Mouse (Mus musculus): ENCODE results near the gene Tmem189. TPM values are rescaled to one million over a fixed set of nuclear protein-coding genes. Genes with fewer than 3 reads are reported as not detected.

Tmem189 gene
- total and polyA plus RNA-seq, 3 experiments: 21.7 to 46.5 TPM; not detected in 1

- peak; percentile 98 for DNase-seq (ENCODE audit: low read depth, low spot score)
- H3K79me2 ChIP-seq (ENCODE audit: control insufficient read depth, insufficient read depth, low read length, poor library complexity): peaks cover 55% of the 10 kb centered on the region
- no peak for TF ChIP-seq MEF2A (IDR thresholded peaks at IDR 0.05; ENCODE audit: extremely low read depth, insufficient replicate concordance, low read depth, low read length, poor library complexity, severe bottlenecking)
- TF ChIP-seq MAX (IDR thresholded peaks at IDR 0.05; ENCODE audit: low read length): peak; percentile 84
- no peak for TF ChIP-seq MAFK (IDR thresholded peaks at IDR 0.05; ENCODE audit: borderline replicate concordance, low read depth, low read length)
- TF ChIP-seq RAD21 (IDR thresholded peaks at IDR 0.05; ENCODE audit: low read depth, low read length): no peak
- TF ChIP-seq NRF1 (IDR thresholded peaks at IDR 0.05; ENCODE audit: insufficient read depth, low read depth, low read length, poor library complexity, severe bottlenecking): peak; percentile 95
- peak; percentile 60 for TF ChIP-seq NELFE (IDR thresholded peaks at IDR 0.05; ENCODE audit: low read depth, low read length)
- peak; percentile 93 for TF ChIP-seq ELF1 (IDR thresholded peaks at IDR 0.05; ENCODE audit: low read depth, low read length)
- no peak for TF ChIP-seq E2F4 (IDR thresholded peaks at IDR 0.05; ENCODE audit: borderline replicate concordance, low read depth, low read length)
- TF ChIP-seq USF2 (IDR thresholded peaks at IDR 0.05; ENCODE audit: borderline replicate concordance in 1 of 2, insufficient read depth in 1 of 2, low read depth in 1 of 2, low read length in 2 of 2): no peak
- TF ChIP-seq POLR2AphosphoS5 (IDR thresholded peaks at IDR 0.05; ENCODE audit: borderline replicate concordance, low read depth, low read length): no peak
- peak; percentile 85 for TF ChIP-seq SIN3A (IDR thresholded peaks at IDR 0.05; ENCODE audit: low read length)
- TF ChIP-seq ZNF384 (IDR thresholded peaks at IDR 0.05; ENCODE audit: low read depth, low read length): 0 out of 2 replicates have a peak, but pooled peaks have one; percentile 26
- peak; percentile 78 for TF ChIP-seq POLR2A (IDR thresholded peaks at IDR 0.05; ENCODE audit: control insufficient read depth in 1 of 2, insufficient read depth in 1 of 2, low read depth in 1 of 2, low read length in 2 of 2, poor library complexity in 1 of 2)
- no peak for TF ChIP-seq ZMIZ1 (IDR thresholded peaks at IDR 0.05; ENCODE audit: low read depth, low read length)
- TF ChIP-seq RCOR1 (IDR thresholded peaks at IDR 0.05; ENCODE audit: low read depth, low read length): no peak
- TF ChIP-seq MXI1 (IDR thresholded peaks at IDR 0.05; ENCODE audit: low read depth, low read length): peak; percentile 84; the same call in 1 of the 2 replicates
- TF ChIP-seq MYC (IDR thresholded peaks at IDR 0.05; ENCODE audit: low read depth, low read length): peak; percentile 90
- TF ChIP-seq ETS1 (IDR thresholded peaks at IDR 0.05; ENCODE audit: low read depth, low read length): peak; percentile 88
- TF ChIP-seq MAZ (IDR thresholded peaks at IDR 0.05; ENCODE audit: low read depth, low read length): peak; percentile 96
- TF ChIP-seq USF1 (IDR thresholded peaks at IDR 0.05; ENCODE audit: low read depth, low read length): peak; percentile 15; the same call in 1 of the 2 replicates
- TF ChIP-seq HCFC1 (IDR thresholded peaks at IDR 0.05; ENCODE audit: low read depth, low read length): peak; percentile 96
- peak; percentile 59; the same call in 1 of the 2 replicates for TF ChIP-seq BHLHE40 (IDR thresholded peaks at IDR 0.05; ENCODE audit: borderline replicate concordance, low read depth, low read length)
- peak; percentile 73 for TF ChIP-seq CHD2 (IDR thresholded peaks at IDR 0.05; ENCODE audit: low read length)
- TF ChIP-seq ZKSCAN1 (IDR thresholded peaks at IDR 0.05; ENCODE audit: low read depth, low read length): no peak
- TF ChIP-seq CHD1 (IDR thresholded peaks at IDR 0.05; ENCODE audit: low read depth, low read length): no peak
- no peak for TF ChIP-seq GABPA (IDR thresholded peaks at IDR 0.05; ENCODE audit: low read depth, low read length)
- TF ChIP-seq KAT2A (conservative IDR thresholded peaks at IDR 0.05; ENCODE audit: low read depth, low read length): peak; percentile 86
- TF ChIP-seq EP300 (IDR thresholded peaks at IDR 0.05; ENCODE audit: low read depth in 1 of 2, low read length in 2 of 2): peak in 1 of 2 experiments; percentile 44; a peak in 2 of 4 replicates
- TF ChIP-seq TBP (IDR thresholded peaks at IDR 0.05; ENCODE audit: low read depth, low read length): no peak; the same call in none of the 2 replicates
- TF ChIP-seq TCF12 (IDR thresholded peaks at IDR 0.05; ENCODE audit: low read depth, low read length): peak; percentile 63
- H3K27ac ChIP-seq (ENCODE audit: control insufficient read depth, low read depth, low read length): peak within 1 kb of the TSS; percentile 93
- no peaks in the 10 kb centered on the region for H3K27me3 ChIP-seq (ENCODE audit: control insufficient read depth in 1 of 2, insufficient read depth in 2 of 2, low read length in 2 of 2)
- peaks cover 13 to 54% of the 10 kb centered on the region in 2 experiments for H3K4me1 ChIP-seq (ENCODE audit: control insufficient read depth in 1 of 2, insufficient read depth in 2 of 2, low read length in 2 of 2)
- no peaks in the 10 kb centered on the region for H3K9me3 ChIP-seq (replicated peaks; ENCODE audit: insufficient read depth, low read length)
- peak within 1 kb of the TSS; percentile 94 for H3K9ac ChIP-seq (ENCODE audit: control insufficient read depth, low read depth, low read length, poor library complexity, severe bottlenecking)
- peak within 1 kb of the TSS; percentile 84 for H3K4me3 ChIP-seq (ENCODE audit: control insufficient read depth in 1 of 2, insufficient read depth in 1 of 2, low read depth in 2 of 2, low read length in 2 of 2)
- peaks cover 3 to 52% of the 10 kb centered on the region in 2 experiments; a peak in 2 of 4 replicates for H3K36me3 ChIP-seq (ENCODE audit: control insufficient read depth in 1 of 2, insufficient read depth in 2 of 2, low read length in 2 of 2)
Observed at GRCm38 (mm10) chr2:167631591-167632448, 57.8 kb downstream of the Tmem189 start, which contains the start of gene Ube2v1. Gene Ube2v1 (minus strand): TSS chr2:167632095.

All from MEL (cell line).